Mouse (Mus musculus) left cerebral cortex, postnatal 10 days (tissue): ENCODE measurements at regions not wholly inside any gene's neighbourhood (a gene's known extent, or its start where the extent isn't known, plus 50 kb on each side); places are given as distances from the start of the nearest gene placed in this dataset.

Source experiments
- DNase-seq, 2 experiments: peaks; one replicate each; pipeline ENCODE4 v3.0.0; 2021 to 2022; ENCODE audit warnings: low spot score in 2 of 2, mixed read lengths in 1 of 2; ENCODE audit errors: extremely low spot score in 1 of 2
- intact Hi-C: fragments of 180-260 bp; cut with DNase I; formaldehyde crosslinking; loops from one replicate; pipeline ENCODE4 v1.15.1; 2025

DNA sequence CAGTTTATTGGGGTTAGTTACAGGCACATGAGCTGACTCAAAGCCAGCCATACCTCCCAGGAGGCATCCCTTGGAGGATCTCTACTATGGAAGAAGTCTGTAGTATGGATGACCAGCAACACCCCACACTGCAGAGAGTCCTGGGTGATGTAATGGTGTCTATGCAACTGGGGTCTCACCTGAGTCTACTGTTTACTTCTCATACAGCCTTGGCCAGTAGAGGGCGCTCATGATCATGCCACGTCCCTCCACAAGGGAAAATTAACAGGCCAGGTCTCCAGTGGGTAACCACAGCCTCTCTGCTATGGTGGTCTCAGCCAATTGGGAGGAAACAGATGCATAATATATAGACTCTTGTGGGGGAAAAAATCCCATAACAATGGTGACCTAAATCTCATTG, 111.7 kb downstream of the Cdh26 start:
- intact Hi-C loops = no loop called here
- DNase-seq = no peak

DNA sequence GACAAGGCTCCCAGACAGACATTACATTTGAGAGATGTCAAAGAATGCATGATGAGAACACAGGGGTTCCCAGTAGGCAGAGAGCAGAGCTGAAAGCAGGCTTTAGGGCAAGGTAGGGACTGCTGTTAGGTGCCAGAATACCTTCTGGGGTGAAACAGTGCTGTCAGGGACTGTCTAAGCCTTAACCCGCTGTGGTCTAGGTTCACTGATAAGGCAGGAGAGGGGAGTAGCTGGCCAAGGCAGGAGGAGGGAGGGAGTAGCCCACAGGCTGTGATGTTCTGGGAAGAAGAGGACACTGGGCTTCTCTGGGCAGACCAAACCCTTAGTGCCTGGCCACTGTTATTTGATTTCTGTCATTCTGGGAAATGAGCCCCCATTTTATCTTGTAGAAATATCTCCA, 114.1 kb downstream of the Cdh26 start:
- DNase-seq = no peak
- intact Hi-C loops = no loop called here

DNA sequence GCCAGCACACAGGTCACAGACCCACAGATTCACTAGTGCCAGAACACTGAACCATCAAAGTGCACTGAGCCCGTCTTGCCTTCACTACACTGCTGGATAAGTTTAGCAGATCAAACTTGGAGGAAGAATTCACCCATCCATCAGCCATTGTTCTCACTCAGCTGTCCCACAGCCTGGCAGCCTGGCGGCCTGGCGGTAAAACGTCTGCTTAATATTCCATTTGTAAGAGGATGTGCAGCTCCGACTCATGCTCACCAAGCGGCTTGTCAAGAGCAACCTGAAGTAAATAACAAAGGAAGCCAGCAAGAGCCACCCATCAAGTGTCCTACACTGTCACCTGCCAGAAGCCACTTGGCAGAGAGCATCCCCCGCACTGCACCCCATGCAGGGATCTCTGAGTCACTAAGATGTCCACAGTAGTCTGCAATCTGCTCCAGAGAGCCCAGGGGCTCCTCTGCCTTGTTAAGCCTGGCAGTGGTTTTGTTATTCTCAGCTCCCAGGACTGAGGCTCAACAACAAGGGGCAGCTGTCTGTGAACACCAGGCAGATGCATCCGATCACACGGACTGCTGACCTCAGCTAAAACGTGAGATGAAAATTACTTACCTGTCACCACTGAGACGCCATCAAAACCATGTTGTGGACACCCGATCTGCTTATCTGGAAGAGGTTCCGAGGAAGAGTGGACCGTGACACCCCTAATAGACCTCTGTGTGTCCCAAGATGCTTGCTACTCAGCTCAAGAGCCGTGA, 115.4 kb downstream of the Cdh26 start:
- intact Hi-C loops = no loop called here
- DNase-seq = no peak

DNA sequence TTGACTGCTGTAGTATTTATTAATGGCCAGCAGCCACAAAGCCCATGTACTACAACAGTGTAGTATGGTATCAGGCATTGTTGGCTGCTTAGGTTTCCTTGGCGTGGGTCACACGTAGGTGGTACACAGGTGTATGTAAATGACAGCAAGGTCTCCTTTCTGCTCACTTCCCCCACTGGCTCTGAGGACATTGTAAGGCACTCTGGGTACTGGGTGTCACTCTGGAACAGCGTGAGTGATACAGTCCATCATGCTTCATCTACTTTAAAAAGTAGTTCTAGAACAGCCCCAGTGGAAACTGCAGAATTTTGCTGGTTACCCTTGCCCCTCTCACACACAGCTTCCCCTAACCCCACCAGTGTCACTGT, 116.0 kb downstream of the Cdh26 start:
- DNase-seq = no peak
- intact Hi-C loops = no loop called here

DNA sequence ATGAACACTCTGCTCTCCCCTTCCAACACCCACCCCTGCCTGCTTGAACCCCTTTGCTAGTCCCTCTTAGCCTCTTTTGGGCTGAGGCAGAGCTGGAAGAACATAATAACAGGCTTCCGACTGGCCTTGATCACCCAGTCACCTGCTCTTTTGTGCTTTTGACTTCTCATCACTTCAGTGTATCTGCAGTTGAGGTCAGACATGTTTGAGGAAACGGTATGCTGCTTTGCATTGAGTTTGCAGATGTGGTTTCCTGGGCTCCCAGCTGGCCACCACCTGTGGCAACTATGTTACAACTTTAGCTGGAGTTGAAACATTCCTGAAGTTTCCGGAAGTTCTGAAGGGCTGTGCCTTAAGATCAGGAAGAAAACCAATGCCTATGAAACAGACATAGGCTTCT, 116.6 kb downstream of the Cdh26 start:
- intact Hi-C loops = no loop called here
- no peak for DNase-seq

DNA sequence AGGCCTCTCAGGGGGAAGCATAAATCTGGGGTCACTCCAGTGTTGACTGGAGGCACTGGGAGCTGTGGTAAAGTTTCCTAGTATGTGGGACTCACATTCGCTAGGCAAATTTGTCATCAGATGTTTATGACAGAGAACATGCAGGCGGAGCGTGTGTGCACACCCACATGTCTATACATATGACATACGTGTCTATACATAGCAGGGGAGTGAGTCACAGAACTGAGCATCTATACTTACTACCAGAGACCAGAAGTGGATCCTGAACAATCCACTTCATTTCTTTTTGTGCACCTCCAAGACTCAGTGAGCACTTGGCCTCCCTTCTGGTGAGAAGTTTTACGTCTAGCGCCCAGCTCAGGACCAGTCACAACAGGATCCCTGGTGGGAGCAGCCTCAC, 118.6 kb downstream of the Cdh26 start:
- no peak for DNase-seq
- intact Hi-C loops = no loop called here

DNA sequence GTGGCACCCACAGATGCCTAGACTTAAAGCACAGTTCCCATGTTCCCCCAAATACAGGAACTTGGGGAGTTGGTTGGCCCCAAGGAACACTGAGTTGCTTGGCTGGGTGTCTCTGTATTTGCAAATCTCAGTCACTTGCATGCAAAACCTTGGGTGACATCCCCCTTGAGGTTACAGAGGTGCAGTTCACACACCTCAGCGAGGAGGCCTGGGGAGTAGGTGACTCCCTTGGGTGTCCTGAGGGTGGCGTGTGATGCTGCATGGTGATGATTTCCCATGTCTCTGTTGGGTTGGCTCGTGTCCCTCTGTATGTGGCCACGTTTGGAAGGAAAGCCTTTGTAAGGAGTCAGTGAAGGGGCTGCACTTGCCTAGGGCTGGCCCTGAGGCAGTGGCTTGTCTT, 123.4 kb downstream of the Cdh26 start:
- intact Hi-C loops = no loop called here
- DNase-seq = no peak

DNA sequence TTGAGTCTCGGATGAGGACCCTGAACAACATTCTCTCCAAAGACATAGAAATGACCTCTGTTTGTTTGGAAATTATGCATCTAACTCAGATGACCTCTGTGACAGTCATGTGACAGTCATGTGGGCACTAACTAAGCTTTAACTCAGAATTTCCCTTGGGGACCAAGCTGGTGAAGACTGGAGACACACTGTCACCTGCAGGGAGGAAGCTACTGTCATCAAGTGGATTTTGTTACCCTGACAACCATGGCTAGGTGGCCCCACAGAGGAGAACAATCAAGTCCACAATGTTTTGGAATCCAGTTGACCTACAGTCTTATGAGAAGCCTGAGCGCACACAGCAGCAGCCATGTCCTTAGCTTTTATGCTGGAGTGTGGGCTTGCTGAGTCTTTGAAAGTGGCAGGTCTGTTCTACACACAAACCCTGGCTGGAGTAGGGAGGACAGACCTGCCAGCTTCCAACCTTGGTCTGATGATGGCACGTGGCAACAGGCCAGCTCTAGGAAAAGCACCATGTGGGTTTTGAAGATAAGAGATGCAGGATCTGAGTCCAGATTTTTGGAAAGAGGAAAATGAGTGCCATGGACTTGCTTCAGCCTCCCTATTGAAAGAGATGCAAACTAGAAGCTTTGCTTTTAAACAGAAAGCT, 125.5 kb downstream of the Cdh26 start:
- DNase-seq = no peak
- intact Hi-C loops = no loop called here

DNA sequence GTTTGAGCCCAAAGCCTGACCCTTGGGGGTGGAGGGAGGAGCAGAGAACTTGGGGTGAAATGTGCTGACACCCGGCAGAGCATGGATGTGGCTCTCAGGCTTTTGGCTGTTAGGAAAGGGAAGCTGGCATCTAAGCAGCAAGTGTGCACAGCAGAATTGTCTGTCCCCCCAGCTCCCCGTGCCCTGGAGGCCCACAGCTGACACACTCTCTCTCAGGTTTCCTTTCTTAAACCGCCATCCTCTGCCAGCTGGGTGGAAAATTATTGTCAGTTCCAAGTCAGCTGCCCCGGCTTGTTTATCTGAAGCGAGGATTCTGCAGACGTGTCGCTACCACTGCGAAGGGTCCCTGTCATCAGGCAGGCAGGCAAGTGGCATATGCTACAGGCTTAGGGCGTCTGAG, 127.6 kb downstream of the Cdh26 start:
- no peak for DNase-seq
- intact Hi-C loops = no loop called here

DNA sequence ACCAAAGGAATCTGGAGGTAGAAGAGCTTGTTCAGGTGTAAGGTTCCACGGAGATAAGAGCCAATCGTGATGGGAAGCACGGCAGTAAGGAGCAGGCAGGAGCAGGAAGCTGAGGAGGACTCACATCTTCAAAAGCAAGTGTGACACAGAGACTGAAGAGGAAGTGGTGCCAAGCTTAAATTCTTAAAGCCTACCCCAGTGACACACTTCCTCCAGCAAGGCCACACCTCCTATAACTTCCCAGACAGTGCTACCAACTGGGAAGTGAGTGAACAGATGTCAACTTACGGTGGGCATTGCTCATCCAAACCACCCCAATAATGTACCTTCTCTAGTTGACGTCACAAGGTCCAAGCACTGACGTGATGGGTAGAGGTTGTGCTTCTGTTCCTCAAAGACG, 133.0 kb downstream of the Cdh26 start:
- intact Hi-C loops = no loop called here
- DNase-seq = no peak

DNA sequence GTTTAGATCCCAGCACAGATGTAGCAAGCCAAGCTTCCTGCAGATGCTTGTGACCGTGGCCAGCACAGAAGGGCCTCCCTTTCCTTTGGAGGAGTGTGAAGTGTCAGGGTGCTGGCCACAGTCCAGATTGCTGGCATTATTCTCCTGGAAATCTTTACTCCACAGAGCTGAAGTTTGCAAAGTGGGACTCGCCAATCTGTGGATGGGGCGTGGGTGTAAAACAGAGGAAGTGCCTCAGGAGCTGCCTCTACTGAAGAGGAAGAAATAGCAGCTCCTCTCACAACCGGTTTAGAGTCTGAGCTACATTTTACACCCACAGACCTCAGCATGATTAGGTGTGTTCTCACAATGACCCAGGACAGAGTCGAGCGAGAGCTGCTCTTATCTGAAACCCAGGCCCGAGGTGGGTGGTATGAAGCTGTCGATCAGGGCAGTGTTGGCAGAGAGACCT, 135.1 kb downstream of the Cdh26 start:
- intact Hi-C loops = no loop called here
- peak; percentile 61 to 78 for DNase-seq

DNA sequence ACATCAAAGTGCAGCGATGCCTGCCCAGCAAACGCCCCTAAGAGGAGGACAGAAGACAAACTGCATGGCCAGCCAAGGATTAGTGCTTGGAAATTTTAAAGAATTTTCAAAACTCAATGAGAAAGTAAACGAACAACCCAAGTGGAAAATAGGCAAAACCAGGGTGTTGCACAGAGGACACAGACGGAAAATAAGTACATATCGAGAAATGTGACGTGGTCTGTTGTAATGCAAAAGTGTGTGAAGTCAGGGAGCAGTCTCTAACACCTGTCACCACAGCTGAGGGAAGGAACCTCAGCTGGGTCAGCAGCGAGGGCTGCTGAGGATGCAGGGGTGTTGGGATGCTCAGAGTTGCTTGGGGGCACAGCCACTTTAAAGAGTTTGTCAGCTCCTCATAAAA, 137.2 kb downstream of the Cdh26 start:
- no peak for DNase-seq
- intact Hi-C loops = no loop called here

DNA sequence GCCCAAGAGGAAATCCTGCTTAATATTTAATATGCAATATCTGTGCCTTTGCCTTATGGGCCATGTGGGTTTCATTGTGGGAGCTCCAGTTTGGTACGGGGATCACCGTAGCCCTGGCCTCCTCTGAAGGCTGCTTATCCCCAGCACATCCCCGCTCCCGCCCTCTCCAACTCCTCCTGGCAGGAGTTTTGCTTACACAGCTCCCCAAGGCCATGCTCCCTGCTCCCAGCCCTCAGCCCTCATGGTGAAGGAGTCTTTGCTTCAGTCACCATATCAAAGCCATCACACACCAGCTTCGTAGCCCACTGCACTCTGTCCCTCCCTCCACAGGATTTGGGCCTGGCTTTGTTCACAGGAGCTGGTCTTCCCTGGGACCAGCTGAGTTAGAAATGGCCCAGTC, 142.0 kb downstream of the Cdh26 start:
- intact Hi-C loops = loop anchor here (5.0 kb wide), 2 partner anchors 50 to 95 kb away; no protein-coding TSS in a partner anchor
- DNase-seq = no peak

DNA sequence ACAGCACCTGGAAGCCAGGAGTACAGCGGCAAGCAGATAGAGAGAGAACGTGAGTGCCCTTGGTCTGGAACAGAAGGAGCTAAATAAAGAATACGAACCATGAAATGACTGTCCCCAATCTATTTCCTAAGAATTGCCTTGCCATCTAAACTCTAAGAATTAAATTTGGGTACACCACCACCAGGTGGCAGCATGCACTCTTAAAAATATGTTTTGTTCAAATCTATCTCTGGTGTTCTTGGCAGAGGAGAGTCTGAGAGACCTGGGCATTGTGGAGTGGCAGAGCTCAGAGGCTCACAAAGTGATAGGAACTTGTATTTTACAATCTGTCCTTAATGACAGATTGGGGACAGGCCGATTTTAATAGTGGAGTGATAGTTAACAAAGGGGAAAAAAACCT, 144.5 kb downstream of the Cdh26 start:
- intact Hi-C loops = loop anchor here (5.0 kb wide), 2 partner anchors 47 to 92 kb away; no protein-coding TSS in a partner anchor
- peak; percentile 43 to 52 for DNase-seq

DNA sequence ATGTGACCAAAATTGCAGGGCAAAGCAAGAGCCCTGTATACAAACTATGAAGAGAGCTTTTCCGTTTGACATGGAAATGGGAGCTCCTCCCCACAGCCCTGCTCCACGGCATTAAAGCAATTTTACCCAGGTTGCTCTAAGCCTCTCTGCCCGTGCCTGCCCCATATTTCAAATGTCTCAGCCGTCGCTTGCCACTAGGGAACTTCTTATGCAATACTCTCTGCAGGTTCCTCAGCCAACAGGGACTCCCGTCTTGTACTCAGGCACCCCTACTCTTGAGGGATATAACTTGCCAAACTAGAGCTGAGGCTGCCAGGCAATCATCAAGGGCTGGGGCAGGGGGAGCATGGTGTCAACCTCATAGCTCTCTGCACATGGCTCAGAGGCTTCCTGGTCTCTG, 145.1 kb downstream of the Cdh26 start:
- no peak for DNase-seq
- intact Hi-C loops = no loop called here

DNA sequence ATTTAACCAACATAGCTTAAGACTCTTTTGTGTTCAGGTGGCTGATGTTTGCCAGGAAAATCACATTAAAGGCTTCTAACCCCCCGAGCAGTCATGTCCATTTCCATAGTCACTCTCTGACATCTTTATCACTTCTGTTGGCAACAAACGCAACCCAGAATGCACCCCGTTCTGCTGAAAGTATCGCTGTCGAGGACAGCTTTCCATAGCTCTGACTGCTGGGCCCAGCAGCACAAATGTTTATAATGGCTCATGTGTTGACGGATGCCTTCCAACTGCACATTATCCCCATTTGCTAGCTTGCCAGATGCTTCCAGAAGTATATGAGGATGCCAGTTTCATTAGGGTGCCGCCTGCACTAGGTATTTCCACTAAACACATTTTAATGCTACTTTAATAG, 145.7 kb downstream of the Cdh26 start:
- no peak for DNase-seq
- intact Hi-C loops = no loop called here

DNA sequence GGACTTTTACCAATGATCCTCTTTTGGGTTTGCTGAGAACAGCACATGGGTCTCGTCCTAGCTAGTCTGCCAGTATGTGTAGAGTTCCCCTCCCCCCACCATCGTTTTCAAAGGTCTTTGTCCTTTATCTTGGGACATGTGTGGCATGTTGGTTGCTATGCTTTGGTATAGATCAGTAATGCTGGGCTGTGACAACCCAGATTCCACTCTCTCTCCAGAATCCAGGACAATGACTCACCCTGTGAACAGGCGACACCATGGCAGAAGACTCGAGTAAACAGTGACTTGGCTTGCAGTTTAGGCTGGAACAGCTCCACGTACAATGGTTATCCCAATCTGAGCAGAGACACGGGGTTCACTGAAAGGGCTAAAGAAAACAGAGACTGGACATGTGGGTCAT, 149.2 kb downstream of the Cdh26 start:
- intact Hi-C loops = no loop called here
- DNase-seq = no peak

DNA sequence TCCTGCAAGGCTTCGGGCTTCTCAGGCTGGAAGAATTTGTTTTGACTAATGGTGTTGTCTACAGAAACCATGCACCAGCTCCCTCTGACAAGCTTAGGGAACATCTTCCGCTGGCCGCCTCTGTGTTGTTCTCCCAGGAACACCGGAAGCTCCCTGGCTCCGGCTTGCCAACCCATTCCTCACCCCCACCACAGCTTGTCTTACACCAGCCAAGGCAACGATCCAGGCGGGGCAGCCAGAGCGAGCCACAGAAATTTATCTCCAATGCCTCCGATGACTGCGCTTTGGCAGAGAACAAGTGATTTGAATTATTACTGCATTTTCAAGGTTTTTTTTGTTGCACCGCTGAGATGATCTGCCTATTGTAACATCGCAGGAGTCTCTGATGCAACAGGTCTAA, 151.0 kb downstream of the Cdh26 start:
- intact Hi-C loops = no loop called here
- no peak for DNase-seq

DNA sequence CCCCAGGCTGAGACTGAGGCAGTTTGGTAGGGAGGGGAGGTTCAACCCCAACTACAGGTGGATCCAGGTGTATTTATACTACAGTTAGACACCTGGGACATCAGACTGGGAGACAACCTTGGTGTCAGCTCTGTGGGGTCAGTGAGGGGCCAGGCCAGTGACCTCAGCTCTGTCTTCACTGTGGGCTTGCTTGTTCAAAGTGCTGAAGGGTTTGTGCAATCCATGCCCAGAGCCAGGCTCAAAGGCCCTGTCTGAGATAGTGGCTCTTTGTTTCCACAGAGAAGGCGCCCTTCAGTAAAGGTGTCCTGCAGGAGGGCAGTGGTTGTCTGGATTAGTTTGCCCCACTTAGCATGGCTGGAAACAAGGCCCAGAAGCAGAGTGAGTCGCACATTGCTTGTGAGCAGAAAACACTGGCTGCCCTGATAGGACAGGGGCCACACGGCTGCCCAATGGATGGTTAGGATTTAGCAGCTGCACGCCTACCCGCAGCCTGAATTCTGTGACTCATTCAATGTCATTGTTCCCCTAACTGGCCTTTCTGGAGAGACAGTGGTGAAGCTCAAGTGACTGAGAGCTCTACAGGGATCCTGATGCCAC, 154.7 kb downstream of the Cdh26 start:
- intact Hi-C loops = no loop called here
- DNase-seq = no peak

DNA sequence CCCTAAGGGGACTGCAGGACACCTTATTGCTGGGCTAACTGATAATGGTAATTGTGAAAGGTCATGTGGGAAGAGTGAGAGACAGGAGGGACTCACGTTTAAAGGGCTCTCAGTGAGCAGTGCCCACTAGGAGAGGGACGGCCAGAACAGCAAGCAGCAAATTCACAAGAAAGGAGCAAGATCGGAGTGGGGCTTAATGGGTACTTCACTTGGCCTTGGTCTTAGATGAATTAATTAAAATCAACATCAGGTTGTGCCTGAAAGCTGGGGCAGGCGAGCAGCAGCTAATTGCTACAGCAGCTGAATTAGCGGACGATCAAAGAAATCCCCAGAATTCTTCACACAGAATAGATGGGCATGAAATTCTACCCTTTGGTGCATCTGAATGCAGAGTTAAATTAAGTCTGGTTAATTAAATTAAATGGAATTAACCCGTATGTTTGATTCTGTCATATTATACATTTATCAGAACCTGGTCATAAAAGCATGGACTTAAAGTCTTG, 156.9 kb downstream of the Cdh26 start:
- DNase-seq = no peak
- intact Hi-C loops = no loop called here
